Mouse (Mus musculus) forebrain, embryonic 16.5 days (tissue): ENCODE results near the gene Itpkb. TPM values are rescaled to one million over a fixed set of nuclear protein-coding genes. Genes with fewer than 3 reads are reported as not detected.

ENCODE experiments used
- ATAC-seq: fragments of 200-750 bp; cut with Nextera tagmentation; 2 replicates; pipeline ENCODE4 v1.8.0; 2017; ENCODE audit warnings: mild to moderate bottlenecking, moderate library complexity
- H3K27ac ChIP-seq: fragments of 300-500 bp; sonication (generic); 2 replicates; pipeline ENCODE4 v1.5.1; 2014; ENCODE audit warnings: low read length, control low read depth
- H3K27me3 ChIP-seq: fragments of 300-500 bp; sonication (generic); replicated peaks from 2 replicates; pipeline ENCODE4 v1.6.1; 2014; ENCODE audit warnings: low read length; ENCODE audit not compliant: control insufficient read depth, insufficient read depth
- H3K36me3 ChIP-seq: fragments of 300-500 bp; sonication (generic); 2 replicates; pipeline ENCODE4 v1.6.1; 2014; ENCODE audit not compliant: control insufficient read depth, insufficient read depth
- H3K4me1 ChIP-seq: fragments of 300-500 bp; sonication (generic); replicated peaks from 2 replicates; pipeline ENCODE4 v1.6.1; 2014; ENCODE audit warnings: low read length; ENCODE audit not compliant: control insufficient read depth, insufficient read depth
- H3K4me2 ChIP-seq: fragments of 300-500 bp; sonication (generic); 2 replicates; pipeline ENCODE4 v1.6.1; 2014; ENCODE audit warnings: mild to moderate bottlenecking, low read length, control low read depth
- H3K4me3 ChIP-seq: fragments of 300-500 bp; sonication (generic); replicated peaks from 2 replicates; pipeline ENCODE4 v1.5.1; 2014; ENCODE audit warnings: mild to moderate bottlenecking, low read length, control low read depth
- H3K9ac ChIP-seq: fragments of 300-500 bp; sonication (generic); replicated peaks from 2 replicates; pipeline ENCODE4 v1.6.1; 2014; ENCODE audit warnings: low read depth, low read length, control low read depth
- H3K9me3 ChIP-seq: fragments of 300-500 bp; sonication (generic); 2 replicates; pipeline ENCODE4 v1.6.1; 2016; ENCODE audit warnings: low read length; ENCODE audit not compliant: control insufficient read depth
- WGBS: fragments of 180-500 bp; shearing (Covaris S2); extraction: QIAGEN DNeasy Blood & Tissue Kit; methylation state at CpG from one replicate; pipeline ENCODE4 v1.1.7; 2014; 5-methylcytosine and 5-hydroxymethylcytosine counted together
- polyA plus RNA-seq: library from polyadenylated mRNA; unstranded; fragments of >200 nt; fragmentation: Nextera tagmentation; extraction: Ambion mirVana; gene quantifications from 2 replicates; pipeline ENCODE4 v1.2.1, GENCODE M21; 2015

Itpkb gene
- polyA plus RNA-seq, 1 experiment from 2014 or later, result 2.4 TPM

- Histone ChIP-seq H3K4me2 (no peak overlapping the region), H3K9me3 (no peaks in the 10 kb centered on the region), H3K27ac (no peak overlapping the region), H3K4me3 (no peak overlapping the region), H3K27me3 (no peaks in the 10 kb centered on the region), H3K4me1 (peaks cover 3% of the 10 kb centered on the region), H3K36me3 (no peaks in the 10 kb centered on the region), H3K9ac (no peak overlapping the region)
- no peak for ATAC-seq
- WGBS, result 85% methylated on average over 7 of the region's 7 CpGs
These were observed 80.0 kb downstream of the Itpkb start for GRCm38 (mm10) chr1:180410306-180410705.

GRCm38 (mm10) chr1:180415064-180415463 is 84.8 kb downstream of the Itpkb start:
- H3K4me1 ChIP-seq, result no peaks in the 10 kb centered on the region
- no peak overlapping the region for H3K27ac ChIP-seq
- ATAC-seq, result no peak
- no peaks in the 10 kb centered on the region for H3K36me3 ChIP-seq
- 52% methylated on average over 4 of the region's 4 CpGs for WGBS
- no peak overlapping the region for H3K4me3 ChIP-seq
- no peaks in the 10 kb centered on the region for H3K9me3 ChIP-seq
- no peak overlapping the region for H3K9ac ChIP-seq
- H3K4me2 ChIP-seq, result no peak overlapping the region
- H3K27me3 ChIP-seq, result no peaks in the 10 kb centered on the region

- WGBS, result 85% methylated on average over 7 of the region's 7 CpGs
- Histone ChIP-seq H3K36me3 (no peaks in the 10 kb centered on the region), H3K27ac (no peak overlapping the region), H3K4me2 (no peak overlapping the region), H3K9ac (no peak overlapping the region), H3K4me1 (no peaks in the 10 kb centered on the region; the same call in 1 of the 2 replicates), H3K4me3 (no peak overlapping the region), H3K9me3 (no peaks in the 10 kb centered on the region), H3K27me3 (no peaks in the 10 kb centered on the region)
- no peak for ATAC-seq
These were observed 85.6 kb downstream of the Itpkb start for GRCm38 (mm10) chr1:180415836-180416235.

DNA sequence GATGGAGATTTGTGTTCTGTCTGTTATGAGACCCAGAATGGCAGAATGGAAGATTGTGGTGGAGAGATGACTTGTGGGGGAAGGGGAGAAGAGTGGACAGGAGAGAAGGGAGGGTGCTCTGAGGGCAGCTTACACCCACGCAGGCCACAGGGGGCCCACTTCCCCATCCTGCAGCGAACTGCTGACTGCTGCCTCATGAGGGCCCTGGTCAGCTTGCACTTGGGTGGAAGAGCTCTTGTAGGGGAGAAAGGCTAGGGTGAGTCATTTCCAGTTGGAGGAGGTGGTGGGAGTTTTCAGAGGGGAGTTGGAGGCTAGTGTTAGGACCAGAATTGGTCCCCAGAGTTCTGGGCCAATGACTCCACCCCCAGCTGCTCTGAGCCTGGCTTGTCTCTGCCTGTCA is 86.8 kb downstream of the Itpkb start:
- no peak for ATAC-seq
- 49% methylated on average over 2 of the region's 2 CpGs for WGBS
- no peaks in the 10 kb centered on the region for H3K27me3 ChIP-seq
- H3K36me3 ChIP-seq, result no peaks in the 10 kb centered on the region
- H3K9ac ChIP-seq, result no peak overlapping the region
- no peak overlapping the region for H3K4me2 ChIP-seq
- no peak overlapping the region for H3K27ac ChIP-seq
- H3K4me1 ChIP-seq, result peaks cover 5% of the 10 kb centered on the region
- H3K9me3 ChIP-seq, result no peaks in the 10 kb centered on the region
- H3K4me3 ChIP-seq, result no peak overlapping the region

- Histone ChIP-seq H3K36me3 (no peaks in the 10 kb centered on the region), H3K4me2 (no peak overlapping the region), H3K9me3 (no peaks in the 10 kb centered on the region), H3K4me1 (peaks cover 6% of the 10 kb centered on the region), H3K4me3 (no peak overlapping the region), H3K27me3 (no peaks in the 10 kb centered on the region), H3K27ac (no peak overlapping the region), H3K9ac (no peak overlapping the region)
- WGBS, result 87% methylated on average over 2 of the region's 2 CpGs
- no peak for ATAC-seq
These were observed 88.8 kb downstream of the Itpkb start for GRCm38 (mm10) chr1:180419059-180419458.

DNA sequence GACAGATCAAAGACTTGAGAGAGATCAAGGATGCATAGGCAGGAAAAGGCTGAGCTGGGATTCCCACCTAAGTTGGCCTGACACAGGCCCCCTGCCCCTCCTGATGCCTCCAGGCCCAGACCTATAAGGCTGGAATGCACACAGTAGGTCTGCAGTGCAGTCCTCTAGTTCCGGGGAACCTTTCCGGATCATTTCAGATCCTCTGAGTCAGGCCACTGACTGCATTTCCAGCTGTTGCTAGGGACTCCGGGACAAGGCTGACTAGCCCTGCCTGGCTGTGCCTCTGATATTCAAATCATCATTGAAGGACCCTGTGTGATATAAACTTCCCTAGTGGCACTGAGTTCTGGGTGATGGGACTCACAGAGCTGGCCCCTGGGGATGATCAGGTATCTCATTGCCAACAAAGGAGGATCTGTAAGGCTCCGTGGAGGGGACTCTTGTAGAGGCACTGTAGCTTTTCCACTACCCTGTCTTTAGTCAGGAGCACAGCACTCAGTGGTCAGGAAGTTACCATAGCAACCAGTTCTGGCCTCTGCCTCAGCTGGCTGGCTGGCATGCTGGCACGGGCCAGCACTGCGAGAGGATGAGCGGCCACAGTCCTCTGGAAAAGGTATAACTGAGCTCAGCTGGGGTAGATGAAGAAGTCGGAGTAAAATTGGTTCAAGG is 90.3 kb downstream of the Itpkb start:
- peak; percentile 72 for ATAC-seq
- Histone ChIP-seq H3K4me1 (peaks cover 6% of the 10 kb centered on the region), H3K36me3 (no peaks in the 10 kb centered on the region), H3K9me3 (no peaks in the 10 kb centered on the region), H3K27ac (no peak overlapping the region), H3K27me3 (no peaks in the 10 kb centered on the region), H3K9ac (no peak overlapping the region), H3K4me2 (no peak overlapping the region), H3K4me3 (no peak overlapping the region)
- 43% methylated on average over 8 of the region's 8 CpGs for WGBS

- Histone ChIP-seq H3K4me2 (no peak overlapping the region; the same call in 1 of the 2 replicates), H3K27ac (no peak overlapping the region)
- 55% methylated on average over 25 of the region's 25 CpGs for WGBS
These were observed 91.1 kb downstream of the Itpkb start for GRCm38 (mm10) chr1:180421165-180421909.

DNA sequence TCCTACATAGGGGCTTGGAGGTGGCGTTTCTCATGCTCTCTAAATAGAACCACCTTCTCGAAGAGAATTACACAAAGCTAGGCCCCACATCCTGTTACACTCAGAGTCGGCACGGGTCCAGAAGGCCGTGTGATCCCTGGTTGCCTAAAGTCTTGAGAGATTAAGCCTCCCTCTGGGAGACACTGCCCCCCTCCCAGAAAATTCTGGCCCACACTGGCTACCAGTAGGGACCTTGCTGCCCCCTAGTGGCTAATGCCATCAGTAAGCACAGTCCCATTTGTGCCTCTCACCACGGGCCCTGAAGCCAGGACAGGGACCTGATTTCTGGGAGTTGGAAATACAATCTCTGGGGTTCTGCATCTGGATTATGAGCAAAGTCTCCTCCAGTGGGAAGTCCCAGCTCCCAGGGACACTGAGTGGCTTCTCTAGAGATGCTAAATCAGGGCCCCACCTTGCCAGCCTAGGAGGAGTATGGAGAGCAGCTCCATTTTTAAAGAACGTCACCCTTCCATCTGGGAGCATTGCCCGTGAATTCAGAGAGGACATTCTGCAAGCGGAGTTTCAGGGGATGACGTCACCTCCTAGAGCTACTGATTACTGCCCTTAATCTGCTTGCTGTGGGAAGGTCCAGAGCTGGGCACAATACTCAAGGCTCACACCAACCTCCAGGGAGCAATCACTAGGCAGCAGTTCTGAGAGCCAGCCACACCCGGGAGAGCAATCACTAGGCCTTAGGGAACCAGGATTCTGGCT is 92.0 kb downstream of the Itpkb start:
- H3K9me3 ChIP-seq, result no peaks in the 10 kb centered on the region

More at GRCm38 (mm10) chr1:180421165-180421909, 91.1 kb downstream of the Itpkb start:
- ATAC-seq, result peak; percentile 10
- Histone ChIP-seq H3K4me1 (peaks cover 6% of the 10 kb centered on the region), H3K4me3 (no peak overlapping the region), H3K9me3 (no peaks in the 10 kb centered on the region), H3K27me3 (no peaks in the 10 kb centered on the region), H3K9ac (no peak overlapping the region; the same call in 1 of the 2 replicates), H3K36me3 (no peaks in the 10 kb centered on the region)

GRCm38 (mm10) chr1:180423008-180423639 is 92.8 kb downstream of the Itpkb start:
- no peak for ATAC-seq
- H3K9ac ChIP-seq, result no peak overlapping the region
- H3K9me3 ChIP-seq, result no peaks in the 10 kb centered on the region
- H3K27me3 ChIP-seq, result no peaks in the 10 kb centered on the region
- WGBS, result 56% methylated on average over 16 of the region's 16 CpGs
- peaks cover 12% of the 10 kb centered on the region for H3K4me1 ChIP-seq
- H3K36me3 ChIP-seq, result no peaks in the 10 kb centered on the region
- no peak overlapping the region for H3K27ac ChIP-seq
- no peak overlapping the region for H3K4me3 ChIP-seq
- H3K4me2 ChIP-seq, result no peak overlapping the region

More for the DNA sequence above, 92.0 kb downstream of the Itpkb start:
- peak; percentile 67 for ATAC-seq
- H3K4me1 ChIP-seq, result peaks cover 6% of the 10 kb centered on the region
- H3K4me2 ChIP-seq, result peak overlapping the region; percentile 11; the same call in 1 of the 2 replicates
- 17% methylated on average over 11 of the region's 11 CpGs for WGBS
- H3K4me3 ChIP-seq, result no peak overlapping the region
- no peaks in the 10 kb centered on the region for H3K36me3 ChIP-seq
- H3K27me3 ChIP-seq, result no peaks in the 10 kb centered on the region
- no peak overlapping the region; the same call in 1 of the 2 replicates for H3K9ac ChIP-seq
- H3K27ac ChIP-seq, result no peak overlapping the region
